Mouse (Mus musculus) erythroblast, embryonic 14.5 days (primary cell): ENCODE measurements around the gene Anxa5. TPM values are rescaled to one million over a fixed set of nuclear protein-coding genes. Genes with fewer than 3 reads are reported as not detected.

ENCODE experiments used
- H3K27me3 ChIP-seq: 2 replicates; pipeline ENCODE4 v1.6.1; 2012; ENCODE audit warnings: inconsistent platforms; ENCODE audit not compliant: control insufficient read depth
- H3K36me3 ChIP-seq: 2 replicates; pipeline ENCODE4 v1.6.1; 2012; ENCODE audit warnings: mild to moderate bottlenecking, inconsistent platforms; ENCODE audit not compliant: control insufficient read depth
- H3K4me1 ChIP-seq: 2 replicates; pipeline ENCODE4 v1.6.1; 2012; ENCODE audit warnings: inconsistent platforms; ENCODE audit not compliant: control insufficient read depth
- H3K4me3 ChIP-seq: replicated peaks from 2 replicates; pipeline ENCODE3; 2012; ENCODE audit warnings: moderate library complexity, mild to moderate bottlenecking, inconsistent platforms
- H3K9me3 ChIP-seq: 2 replicates; pipeline ENCODE4 v1.6.1; 2012; ENCODE audit warnings: low read length, inconsistent platforms, mixed read lengths; ENCODE audit not compliant: control insufficient read depth
- GATA1 ChIP-seq: IDR thresholded peaks from 2 replicates; pipeline ENCODE4 v1.6.1; 2012; ENCODE audit warnings: low read length, inconsistent platforms, mixed read lengths
- TAL1 ChIP-seq: IDR thresholded peaks from 3 replicates; pipeline ENCODE4 v1.6.1; 2012; ENCODE audit warnings: low read length, inconsistent platforms, mixed read lengths
- polyA plus RNA-seq: library from polyadenylated mRNA; stranded (reverse); fragments of >175 nt; gene quantifications from 2 replicates; pipeline ENCODE4 v1.2.3, GENCODE M21; 2012

The Anxa5 gene
- polyA plus RNA-seq, 1 experiment: 0.43 TPM

DNA sequence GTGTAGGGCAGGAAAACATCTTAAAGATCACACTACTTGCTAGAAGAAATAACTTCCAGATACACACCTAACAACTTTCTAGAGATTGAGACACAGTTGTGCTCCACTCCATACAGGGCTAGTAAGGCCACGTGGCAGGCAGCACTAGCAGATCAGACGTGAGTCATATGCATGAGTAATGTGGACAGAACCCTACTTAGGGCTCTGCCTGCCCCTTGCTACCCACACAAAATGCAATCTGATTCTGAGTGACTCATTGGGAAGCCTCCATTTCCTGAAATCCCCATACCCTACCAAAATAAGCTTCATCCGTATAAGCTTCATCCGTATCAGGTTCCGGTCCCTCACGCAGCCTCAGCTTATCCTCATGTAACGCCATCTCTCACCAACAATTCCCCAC lies 8.1 kb downstream of the Anxa5 start:
- no peaks in the 10 kb centered on the region for H3K36me3 ChIP-seq
- H3K27me3 ChIP-seq: no peaks in the 10 kb centered on the region
- H3K4me1 ChIP-seq: no peaks in the 10 kb centered on the region
- no peaks in the 10 kb centered on the region for H3K9me3 ChIP-seq
- no peak for TF ChIP-seq TAL1
- no peak for TF ChIP-seq GATA1
- H3K4me3 ChIP-seq: no peak overlapping the region

DNA sequence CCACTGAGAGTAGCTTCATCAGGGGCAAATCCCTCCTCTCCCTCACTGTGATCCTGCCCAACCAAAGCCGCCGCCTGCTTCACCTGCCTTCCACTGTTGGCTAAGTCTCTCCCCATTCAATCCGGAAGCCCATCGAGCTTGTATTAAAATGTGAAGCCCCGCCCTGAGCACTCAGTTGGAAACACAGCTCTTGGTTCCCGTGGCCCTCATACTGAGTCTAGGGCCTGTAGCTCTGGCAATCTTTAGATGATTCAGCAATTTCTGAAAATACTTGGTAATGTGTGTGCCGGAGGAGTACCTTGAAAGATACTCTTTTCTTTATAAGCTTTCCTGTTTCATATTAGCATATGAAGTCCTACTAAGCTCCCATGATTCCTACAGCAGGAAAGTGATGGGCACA lies 10.2 kb downstream of the Anxa5 start:
- Histone ChIP-seq H3K36me3 (no peaks in the 10 kb centered on the region), H3K4me3 (no peak overlapping the region), H3K27me3 (no peaks in the 10 kb centered on the region), H3K9me3 (no peaks in the 10 kb centered on the region), H3K4me1 (no peaks in the 10 kb centered on the region)
- TF ChIP-seq GATA1: no peak
- TF ChIP-seq TAL1: no peak

DNA sequence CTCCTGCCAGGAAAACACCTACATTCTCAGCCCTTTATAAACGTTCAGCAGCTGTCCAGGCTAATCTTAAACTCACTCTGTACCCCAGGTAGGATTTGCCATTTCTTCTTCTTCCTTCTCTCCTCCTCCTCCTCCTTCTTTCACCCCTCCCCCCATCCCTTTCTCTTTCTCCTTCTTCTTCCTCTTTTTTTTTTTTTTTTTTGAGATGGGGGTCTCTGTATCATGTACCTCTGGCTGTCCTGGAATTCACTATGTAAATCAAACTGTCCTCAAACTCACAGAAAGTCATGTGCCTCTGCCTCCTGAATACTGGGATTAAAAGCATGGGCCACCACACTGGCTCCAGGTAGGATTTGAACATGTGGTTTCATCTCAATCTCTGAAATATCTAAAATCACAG lies 13.3 kb downstream of the Anxa5 start:
- no peak overlapping the region for H3K4me3 ChIP-seq
- H3K9me3 ChIP-seq: no peaks in the 10 kb centered on the region
- no peaks in the 10 kb centered on the region for H3K4me1 ChIP-seq
- TF ChIP-seq GATA1: no peak
- no peak for TF ChIP-seq TAL1
- peaks cover 2% of the 10 kb centered on the region; the same call in 1 of the 2 replicates for H3K36me3 ChIP-seq
- H3K27me3 ChIP-seq: no peaks in the 10 kb centered on the region

DNA sequence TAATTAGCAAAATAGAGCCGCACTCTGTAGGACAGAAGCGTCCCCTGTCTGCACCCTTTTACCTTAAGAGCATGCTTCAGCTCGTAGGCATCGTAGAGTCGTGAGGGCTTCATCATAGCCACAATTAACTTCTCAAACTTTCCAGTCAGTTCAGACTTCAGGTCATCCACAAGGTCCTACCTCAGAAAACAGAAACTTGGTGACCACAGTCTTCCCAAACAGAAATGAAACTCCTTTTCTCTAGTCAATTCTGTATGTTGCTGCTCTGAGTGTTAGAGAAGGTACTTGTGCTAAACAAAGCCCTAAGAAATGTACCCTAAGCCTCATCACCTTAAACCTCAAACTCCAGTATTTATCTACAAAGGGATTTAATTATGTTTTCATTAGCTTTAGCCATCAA lies 13.9 kb downstream of the Anxa5 start:
- H3K4me1 ChIP-seq: no peaks in the 10 kb centered on the region
- H3K36me3 ChIP-seq: peaks cover 2% of the 10 kb centered on the region; the same call in 1 of the 2 replicates
- H3K27me3 ChIP-seq: no peaks in the 10 kb centered on the region
- TF ChIP-seq GATA1: no peak
- TF ChIP-seq TAL1: no peak
- H3K9me3 ChIP-seq: no peaks in the 10 kb centered on the region
- no peak overlapping the region for H3K4me3 ChIP-seq

DNA sequence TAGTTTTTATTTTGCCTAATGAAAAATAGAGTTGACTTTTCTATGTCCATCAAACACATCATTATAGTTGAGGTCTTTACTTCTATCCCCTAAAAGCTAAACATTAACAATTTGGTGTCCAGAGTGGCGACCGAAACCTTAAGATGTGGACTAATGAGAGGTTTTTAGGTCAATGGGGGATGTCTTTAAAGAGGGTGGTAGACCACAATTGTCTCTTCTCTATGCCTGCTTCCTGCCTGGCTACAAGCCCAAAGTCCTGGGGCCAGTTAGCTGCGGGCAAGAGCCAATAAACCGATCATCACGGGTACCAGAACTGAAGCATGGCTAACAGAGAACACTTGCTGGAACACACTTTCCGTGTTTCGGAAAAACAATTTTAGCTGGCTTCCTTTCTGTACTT lies 15.0 kb downstream of the Anxa5 start:
- Histone ChIP-seq H3K4me1 (no peaks in the 10 kb centered on the region), H3K36me3 (peaks cover 2% of the 10 kb centered on the region; the same call in 1 of the 2 replicates), H3K9me3 (no peaks in the 10 kb centered on the region), H3K27me3 (no peaks in the 10 kb centered on the region), H3K4me3 (no peak overlapping the region)
- TF ChIP-seq GATA1: no peak
- TF ChIP-seq TAL1: no peak

DNA sequence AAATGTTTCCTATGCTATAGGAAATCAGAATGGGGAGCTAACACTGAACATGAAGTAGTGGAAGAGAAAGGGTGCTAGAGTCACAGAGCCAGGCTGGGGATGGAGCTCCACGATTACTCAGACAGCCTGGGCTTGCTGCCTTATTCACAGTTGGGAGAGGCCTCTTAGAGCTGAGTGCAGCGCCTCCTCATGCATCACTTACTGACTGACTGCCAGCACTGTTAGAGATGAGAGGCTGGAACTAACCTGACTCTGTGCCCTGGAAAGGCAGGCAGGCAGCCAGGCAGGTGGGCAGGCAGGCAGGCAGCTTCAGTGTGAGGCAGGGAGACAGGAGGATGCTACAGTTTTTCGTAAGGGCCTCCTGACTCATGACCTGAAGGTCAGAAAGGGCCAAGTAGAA lies 20.1 kb downstream of the Anxa5 start:
- H3K4me3 ChIP-seq: no peak overlapping the region

DNA sequence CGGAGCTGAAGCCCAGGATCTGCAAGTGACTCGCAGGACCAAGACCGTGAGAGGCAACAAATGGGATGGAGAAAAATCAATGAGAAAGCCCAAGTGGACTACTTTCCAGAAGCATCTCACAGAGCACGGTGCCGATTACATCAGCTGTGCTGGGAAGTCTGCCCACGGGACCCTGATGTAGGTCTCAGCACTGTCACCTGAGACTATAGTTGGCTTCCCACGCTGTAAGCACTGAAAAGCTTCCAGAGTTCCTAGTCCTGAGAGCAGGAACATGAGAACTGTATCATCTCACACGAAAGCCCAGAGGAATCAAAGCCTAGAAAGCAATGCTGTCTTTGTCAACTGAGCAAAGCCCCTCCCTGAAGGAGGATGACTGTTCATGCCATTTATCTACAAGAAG lies 20.6 kb downstream of the Anxa5 start:
- no peak for TF ChIP-seq GATA1
- TF ChIP-seq TAL1: no peak
- H3K4me1 ChIP-seq: no peaks in the 10 kb centered on the region
- H3K36me3 ChIP-seq: peaks cover 2% of the 10 kb centered on the region; the same call in 1 of the 2 replicates
- no peaks in the 10 kb centered on the region for H3K9me3 ChIP-seq
- no peaks in the 10 kb centered on the region for H3K27me3 ChIP-seq
- H3K4me3 ChIP-seq: no peak overlapping the region

More for the DNA sequence above, 20.1 kb downstream of the Anxa5 start:
- H3K4me1 ChIP-seq: no peaks in the 10 kb centered on the region
- no peak for TF ChIP-seq GATA1
- no peak for TF ChIP-seq TAL1
- H3K9me3 ChIP-seq: no peaks in the 10 kb centered on the region
- no peaks in the 10 kb centered on the region for H3K27me3 ChIP-seq
- peaks cover 2% of the 10 kb centered on the region; the same call in 1 of the 2 replicates for H3K36me3 ChIP-seq

DNA sequence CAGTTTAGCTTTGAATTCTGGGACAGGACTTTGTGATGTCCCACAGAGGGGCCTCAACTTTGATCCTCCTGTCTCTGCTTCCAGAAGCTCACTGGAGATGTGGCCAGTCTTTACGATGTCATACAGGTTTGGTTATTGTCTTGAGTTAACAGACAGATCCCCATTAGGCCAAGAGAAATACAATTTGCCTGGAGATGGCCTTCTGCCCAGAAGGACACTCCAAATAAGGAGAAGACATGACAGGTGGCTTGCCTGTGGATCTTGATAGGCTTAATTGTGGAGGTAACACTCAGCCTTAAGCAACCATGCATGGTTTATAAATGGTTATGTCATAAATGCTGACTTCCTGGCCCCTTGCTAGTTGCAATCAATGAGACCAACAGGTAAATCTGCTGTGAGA lies 23.2 kb downstream of the Anxa5 start:
- peaks cover 4% of the 10 kb centered on the region; the same call in 1 of the 2 replicates for H3K36me3 ChIP-seq
- H3K9me3 ChIP-seq: no peaks in the 10 kb centered on the region
- H3K4me1 ChIP-seq: no peaks in the 10 kb centered on the region
- no peaks in the 10 kb centered on the region for H3K27me3 ChIP-seq
- no peak overlapping the region for H3K4me3 ChIP-seq
- no peak for TF ChIP-seq TAL1
- TF ChIP-seq GATA1: no peak

DNA sequence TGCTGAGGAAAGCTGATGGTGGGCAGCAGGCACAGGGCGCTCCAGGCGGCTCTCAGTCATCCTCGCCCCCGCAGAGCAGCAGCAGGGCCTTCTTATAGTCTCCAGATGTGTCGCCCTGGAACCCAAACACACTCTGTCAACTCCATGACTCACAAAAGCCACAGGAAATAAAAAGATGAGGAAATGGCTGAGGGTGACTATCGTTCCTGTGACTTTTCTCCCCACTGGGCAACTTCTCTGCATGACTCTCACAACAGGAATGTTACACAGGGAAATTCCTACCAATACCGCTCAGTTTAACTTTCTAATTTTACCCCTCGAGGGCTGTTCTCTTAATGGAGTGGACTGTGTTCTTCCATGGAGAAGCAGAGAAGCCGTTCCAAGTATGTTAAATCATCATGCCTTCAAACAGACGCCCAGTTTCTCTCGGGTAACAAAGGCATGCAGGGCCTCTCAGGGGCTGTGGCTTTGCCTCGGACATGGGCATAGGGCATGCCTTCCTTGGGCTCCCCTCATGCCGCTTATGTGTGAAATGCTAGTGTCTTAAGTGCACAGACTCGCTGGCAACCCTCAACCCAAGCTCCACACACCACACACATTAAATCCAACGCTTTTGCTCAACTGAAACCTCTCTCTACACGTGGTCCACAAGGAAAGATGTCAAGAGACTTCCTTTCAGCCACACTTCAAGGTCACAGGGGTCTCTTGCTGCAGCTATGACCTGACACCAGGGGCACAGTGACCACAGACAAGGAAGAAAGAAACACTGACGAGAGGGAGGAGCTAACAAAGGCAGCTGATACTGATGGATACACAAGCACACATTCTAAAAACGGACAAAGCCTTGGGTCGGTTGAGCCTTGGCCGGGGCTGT lies 26.2 kb downstream of the Anxa5 start:
- TF ChIP-seq GATA1 (no peak), TAL1 (no peak)
- peaks cover 4% of the 10 kb centered on the region; the same call in 1 of the 2 replicates for H3K36me3 ChIP-seq
- H3K4me3 ChIP-seq: no peak overlapping the region
- no peaks in the 10 kb centered on the region for H3K9me3 ChIP-seq
- no peaks in the 10 kb centered on the region for H3K4me1 ChIP-seq
- no peaks in the 10 kb centered on the region for H3K27me3 ChIP-seq
